Mouse (Mus musculus): ENCODE data around the gene Psg27.
"Not testable (repeated sequence)": the region's sequence is repeated elsewhere in the genome, so short reads cannot be mapped to it uniquely, and the experiment has no call there.

The Psg27 gene

DNA sequence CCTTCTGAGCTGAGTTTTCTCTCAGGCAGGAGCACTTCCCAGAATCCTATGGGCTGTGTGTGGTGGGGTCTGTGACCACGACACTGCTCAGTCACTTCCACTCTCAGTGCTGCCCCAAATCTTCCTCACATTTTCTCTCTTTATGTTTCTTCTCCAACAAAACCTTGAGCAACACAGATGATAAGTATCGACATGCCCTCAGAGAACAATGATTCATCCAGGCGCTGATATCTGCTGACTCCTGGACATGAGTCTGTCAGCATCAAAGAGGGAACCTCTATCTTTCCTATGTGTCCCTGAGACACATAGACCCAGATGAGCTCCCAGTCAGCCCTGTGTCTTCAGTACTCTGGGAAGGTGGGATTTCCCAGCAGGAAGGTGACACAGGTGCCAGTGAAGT is at the start of gene Psg27:
Gene Psg27 (minus strand): TSS at position 101 of the 400 bp plus-strand sequence.
- no peak for DNase-seq (ENCODE audit: low spot score in 2 of 2)

DNA sequence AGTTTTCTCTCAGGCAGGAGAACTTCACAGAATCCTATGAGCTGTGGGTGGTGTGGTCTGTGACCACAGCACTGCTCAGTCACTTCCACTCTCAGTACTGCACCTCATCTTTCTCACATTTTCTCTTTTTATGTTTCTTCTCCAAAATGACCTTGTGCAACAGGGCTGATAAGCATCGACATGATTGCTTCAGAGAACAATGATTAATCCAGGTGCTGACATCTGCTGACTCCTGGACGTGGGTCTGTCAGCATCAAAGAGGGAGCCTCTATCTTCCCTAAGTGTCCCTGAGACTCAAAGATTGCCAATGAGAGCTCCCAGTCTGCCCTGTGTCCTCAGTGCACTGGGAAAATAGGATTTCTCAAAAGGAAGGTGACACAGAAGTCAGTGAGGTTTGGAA is 49.3 kb upstream of the Psg27 start, which contains the start of gene Psg23:
Gene Psg23 (minus strand): TSS at position 101 of the 400 bp plus-strand sequence.
- not testable (repeated sequence) for DNase-seq (ENCODE audit: low spot score in 2 of 2)

DNA sequence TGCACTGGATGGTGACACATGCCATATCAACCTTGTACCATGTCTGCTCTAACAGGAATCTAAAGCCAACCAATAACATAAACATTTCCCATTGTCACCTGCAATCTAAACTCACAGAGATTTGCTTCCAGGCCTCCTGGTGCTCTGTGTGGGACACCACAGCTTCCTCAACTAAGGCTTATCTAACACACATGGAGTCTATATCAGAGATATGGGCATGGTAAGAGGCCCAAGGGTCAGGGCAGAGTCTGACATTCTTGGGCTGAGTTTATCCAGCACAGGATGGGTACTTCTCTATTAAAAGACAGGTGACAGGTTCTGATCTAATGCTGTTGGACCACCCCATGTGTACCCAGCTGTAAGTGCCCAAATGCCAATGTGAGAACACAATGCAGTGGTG is 7.3 kb downstream of the Psg27 start:
- DNase-seq (ENCODE audit: low spot score in 2 of 2): no peak

- not testable (repeated sequence) for DNase-seq (ENCODE audit: low spot score in 2 of 2)
Observed at GRCm38 (mm10) chr7:18555751-18556150, 11.4 kb downstream of the Psg27 start.

GRCm38 (mm10) chr7:18533420-18533819 is 33.7 kb downstream of the Psg27 start:
- no peak for DNase-seq (ENCODE audit: low spot score in 2 of 2)

DNA sequence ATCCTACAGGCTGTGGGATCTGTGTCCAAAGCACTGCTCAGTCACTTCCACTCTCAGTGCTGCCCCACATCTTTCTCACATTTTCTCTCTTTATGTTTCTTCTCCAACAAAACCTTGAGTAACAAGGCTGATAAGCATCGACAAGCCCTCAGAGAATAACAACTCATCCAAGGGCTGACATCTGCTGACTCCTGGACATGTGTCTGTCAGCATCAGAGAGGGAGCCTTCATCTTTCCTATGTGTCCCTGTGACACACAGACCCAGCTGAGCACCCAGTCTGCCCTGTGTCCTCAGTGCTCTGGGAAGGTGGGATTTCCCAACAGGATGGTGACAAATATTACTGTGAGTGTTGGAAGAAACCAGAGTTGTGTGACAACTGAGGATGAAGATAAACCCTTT is 34.9 kb downstream of the Psg27 start, which contains the start of gene Psg25:
Gene Psg25 (minus strand): TSS at position 101 of the 400 bp plus-strand sequence.
- DNase-seq (ENCODE audit: low spot score in 2 of 2): no peak

DNA sequence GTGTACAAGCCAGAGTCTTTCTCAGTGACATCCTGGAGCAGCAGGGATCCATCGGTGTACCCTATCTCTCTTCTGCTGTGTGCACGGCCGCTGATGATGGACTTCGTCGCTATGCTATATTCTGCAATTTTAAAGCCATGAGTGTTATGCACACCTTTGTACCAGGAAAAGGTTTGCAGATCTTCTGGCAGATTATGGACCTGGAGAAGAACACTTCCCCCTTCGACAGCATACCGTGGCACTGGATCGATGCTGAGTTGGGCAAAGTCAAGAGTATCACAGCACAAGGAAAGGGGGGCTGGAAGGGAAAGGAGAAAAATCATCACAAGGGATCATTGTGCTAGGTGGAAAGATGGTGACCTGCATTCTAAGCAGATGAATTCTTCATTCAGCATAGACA is 42.4 kb downstream of the Psg27 start:
- no peak for DNase-seq (ENCODE audit: low spot score in 2 of 2)

DNA sequence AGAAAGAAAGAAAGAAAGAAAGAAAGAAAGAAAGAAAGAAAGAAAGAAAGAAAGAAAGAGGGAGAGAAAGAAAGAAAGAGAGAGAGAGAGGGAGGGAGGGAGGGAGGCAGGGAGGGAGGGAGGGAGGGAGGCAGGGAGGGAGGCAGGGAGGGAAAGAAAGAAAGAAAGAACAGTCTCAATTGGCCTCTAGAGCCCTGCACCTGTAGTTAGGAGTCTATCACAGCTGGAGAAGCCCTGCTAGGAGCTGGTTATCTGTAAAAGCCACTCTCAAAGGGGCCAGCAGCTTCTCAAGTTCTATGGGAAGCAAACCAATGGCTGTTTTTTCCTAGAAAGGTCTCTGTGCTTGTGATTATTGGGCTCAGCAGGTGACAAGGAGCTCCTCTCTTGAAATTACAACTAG is 54.3 kb downstream of the Psg27 start:
- DNase-seq (ENCODE audit: low spot score in 2 of 2): not testable (repeated sequence)

GRCm38 (mm10) chr7:18512417-18512816 is 54.7 kb downstream of the Psg27 start:
- not testable (repeated sequence) for DNase-seq (ENCODE audit: low spot score in 2 of 2)

DNA sequence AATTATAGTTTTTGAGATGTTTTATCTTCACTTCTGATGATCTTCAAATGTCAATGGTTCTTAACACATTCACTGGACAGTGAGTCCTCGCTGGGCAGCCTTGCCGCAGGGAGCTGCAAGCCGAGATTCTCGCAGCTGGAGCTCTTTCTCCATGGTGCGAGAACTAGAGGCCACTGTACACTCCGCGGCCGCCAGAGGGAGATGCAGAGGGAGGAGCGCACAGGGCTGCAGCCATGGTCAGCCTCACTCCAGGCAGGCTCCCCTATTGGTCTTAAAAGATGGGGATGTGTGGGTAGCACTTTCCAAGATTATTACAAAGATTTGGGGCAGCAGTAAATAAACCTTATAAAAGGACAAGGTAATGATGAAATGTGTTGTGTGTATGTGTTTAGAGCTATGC is 55.6 kb downstream of the Psg27 start:
- DNase-seq (ENCODE audit: low spot score in 2 of 2): no peak
